Mouse (Mus musculus) telencephalon, adult 2 months (tissue): Measurements from ENCODE around the gene Col26a1.

Experiments used
- DNase-seq: peaks from one replicate; pipeline ENCODE4 v3.0.0-alpha.2; 2011; ENCODE audit warnings: low read depth, low spot score

Gene Col26a1

GRCm38 (mm10) chr5:136692784-136693183 lies 190.2 kb downstream of the Col26a1 start, which contains the start of gene Myl10:
Myl10 (plus strand) TSS chr5:136693146.
- no peak for DNase-seq
